Mouse (Mus musculus): ENCODE measurements around the gene Shank2.

Gene Shank2

DNA sequence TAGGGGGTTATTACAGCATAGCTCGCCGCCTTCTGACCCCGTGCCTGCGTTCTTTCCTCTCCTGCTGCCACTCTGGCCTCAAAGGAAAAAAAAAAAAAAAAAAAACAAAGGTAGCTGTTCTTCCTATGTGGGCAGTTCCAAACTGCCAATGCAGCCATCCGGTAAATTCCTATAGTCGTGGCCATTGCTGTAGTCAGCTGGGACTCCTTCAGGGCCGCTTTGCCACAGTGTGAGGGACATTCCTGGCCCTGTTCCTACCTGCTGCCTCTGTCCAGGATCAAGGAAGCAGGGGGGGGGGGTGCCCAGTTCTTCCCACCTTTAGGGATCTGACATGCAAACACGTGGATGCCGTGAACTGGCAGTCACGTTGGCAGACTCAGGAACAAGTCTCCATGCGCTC is 29.1 kb downstream of the Shank2 start:
- no peak for DNase-seq (ENCODE audit: low read depth, low spot score)

- no peak for DNase-seq (ENCODE audit: low read depth, low spot score)
Measured at GRCm38 (mm10) chr7:144031611-144032010, 29.9 kb downstream of the Shank2 start.

GRCm38 (mm10) chr7:144037541-144037940 is 35.8 kb downstream of the Shank2 start:
- no peak for DNase-seq (ENCODE audit: low read depth, low spot score)

DNA sequence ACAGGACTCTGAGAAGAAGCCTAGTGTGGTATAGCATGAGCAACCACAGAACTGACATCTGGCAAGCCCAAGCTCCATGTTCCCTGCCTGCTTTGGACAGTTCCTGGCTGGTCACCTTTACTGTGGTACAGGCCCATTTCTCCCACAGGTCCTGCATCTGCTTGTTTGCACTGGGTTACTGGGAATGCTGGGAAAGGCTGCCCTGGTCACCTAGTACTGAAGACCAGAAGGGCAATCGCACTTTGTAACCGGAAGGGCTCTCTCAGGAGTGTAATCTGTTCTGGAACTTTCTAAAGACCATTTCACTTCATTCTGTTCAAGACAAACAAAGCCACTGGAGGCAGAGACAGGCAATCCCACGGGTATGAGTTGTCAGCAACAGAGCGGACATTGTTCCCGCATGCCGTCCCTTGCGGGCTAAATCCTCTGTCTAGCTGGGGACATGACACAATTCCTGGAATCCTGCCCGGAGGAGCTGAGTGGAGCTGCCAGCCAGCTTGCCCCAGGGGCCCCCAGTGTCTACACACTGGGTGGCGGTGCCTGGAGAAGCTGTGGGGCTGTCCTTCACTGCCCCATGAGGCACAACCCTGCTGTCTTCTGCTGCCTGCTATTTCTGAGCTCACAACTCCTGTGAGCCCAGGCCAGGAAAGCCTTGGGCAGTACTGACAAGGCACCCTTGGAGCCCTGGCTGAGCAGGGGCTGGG is 36.4 kb downstream of the Shank2 start:
- DNase-seq (ENCODE audit: low read depth, low spot score) = peak; percentile 6

DNA sequence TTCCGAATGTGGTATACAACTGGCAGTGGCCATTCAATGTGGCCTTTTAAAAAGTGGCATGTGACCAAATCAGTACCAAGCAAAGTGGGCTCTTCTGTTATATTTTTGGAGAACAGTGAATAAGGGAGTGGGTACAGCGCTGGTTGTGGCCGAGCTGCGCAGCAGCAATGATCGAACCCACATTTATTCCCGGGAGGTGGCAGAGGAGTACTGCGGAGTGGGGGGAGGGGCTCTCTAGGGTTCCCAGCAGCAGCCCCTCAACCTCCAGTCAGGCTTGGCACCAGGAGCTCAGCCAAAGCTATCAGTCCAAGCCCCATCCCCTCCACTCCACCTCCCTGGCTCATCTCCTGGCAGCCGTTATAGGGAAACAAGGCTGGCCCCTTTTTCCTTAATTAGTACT is 37.0 kb downstream of the Shank2 start:
- DNase-seq (ENCODE audit: low read depth, low spot score) = no peak

DNA sequence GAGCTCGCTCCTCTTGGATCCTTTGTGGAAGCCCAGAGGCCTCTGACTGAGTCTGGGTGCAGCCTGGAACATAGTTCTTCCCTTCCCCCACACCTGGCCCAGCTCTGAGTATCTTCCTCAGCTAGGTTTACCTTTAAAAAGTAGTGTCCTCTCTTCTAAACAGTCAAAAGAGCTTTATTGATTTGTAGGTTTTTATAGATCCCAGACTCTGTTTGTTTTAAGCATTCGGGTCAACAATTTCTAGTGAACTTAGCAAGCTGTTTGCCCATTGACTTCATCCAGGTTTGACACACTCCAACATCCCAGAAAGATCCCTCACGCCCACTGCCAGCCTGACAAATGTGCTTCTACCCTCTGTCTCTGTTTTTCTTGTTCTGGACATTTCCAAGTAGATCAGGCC is 38.6 kb downstream of the Shank2 start:
- no peak for DNase-seq (ENCODE audit: low read depth, low spot score)

DNA sequence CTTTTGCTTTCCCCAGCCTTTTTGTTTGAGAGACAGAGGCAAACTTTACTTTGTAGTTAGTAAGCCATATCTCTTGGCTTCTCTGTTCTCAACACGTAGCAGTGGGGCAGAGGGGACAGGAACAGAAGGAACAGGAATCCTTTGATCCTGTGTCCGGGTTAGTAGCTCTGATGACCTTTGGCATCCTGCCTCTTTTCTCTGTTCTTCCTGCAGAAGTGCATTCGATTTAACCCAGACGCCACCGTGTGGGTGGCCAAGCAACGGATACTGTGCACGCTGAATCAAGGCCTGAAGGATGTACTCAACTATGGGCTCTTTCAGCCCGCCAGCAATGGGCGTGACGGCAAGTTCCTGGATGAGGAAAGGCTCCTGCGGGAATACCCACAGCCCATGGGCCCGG is 50.3 kb downstream of the Shank2 start:
- DNase-seq (ENCODE audit: low read depth, low spot score) = no peak

- DNase-seq (ENCODE audit: low read depth, low spot score) = no peak
Measured at GRCm38 (mm10) chr7:144055188-144055587, 53.5 kb downstream of the Shank2 start.

DNA sequence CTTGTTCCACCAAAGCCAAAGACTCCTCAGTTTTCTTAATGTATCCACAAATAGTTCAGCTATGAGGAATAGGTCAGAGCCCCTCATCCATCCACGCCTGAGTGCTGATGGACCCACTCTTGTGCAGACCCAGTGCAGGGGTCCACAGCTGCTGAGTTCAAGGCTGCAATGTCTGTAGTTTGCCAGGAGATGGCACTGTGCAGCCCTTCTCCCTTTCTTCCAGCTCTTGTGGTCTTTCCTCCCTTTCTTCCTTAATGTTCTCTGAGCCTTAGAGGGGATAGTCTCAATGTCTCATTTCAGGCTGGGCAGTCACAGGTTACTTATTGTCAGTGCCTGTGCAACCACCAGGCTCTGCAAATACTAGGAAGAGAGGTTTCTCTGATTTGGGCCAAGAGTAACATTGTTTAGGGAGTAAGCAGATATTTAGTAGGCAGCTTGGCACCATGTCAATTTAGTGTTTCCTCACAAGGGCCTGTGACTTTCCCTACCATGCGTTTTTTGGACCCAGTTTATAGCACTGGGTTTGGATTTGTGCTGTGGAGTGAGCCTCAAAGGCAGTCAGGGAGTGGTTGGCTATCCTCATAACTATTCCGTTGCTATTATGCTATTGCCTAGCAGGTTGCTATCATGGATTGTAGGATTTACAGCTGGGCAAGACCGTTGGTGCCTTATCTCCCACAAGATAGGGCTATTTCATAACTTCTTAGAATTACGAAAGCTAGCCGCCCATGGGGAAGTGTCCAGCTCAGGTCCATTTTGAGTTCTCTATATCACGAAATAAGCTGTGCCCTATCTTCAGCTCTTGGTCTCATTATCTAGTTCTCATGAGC is 54.2 kb downstream of the Shank2 start:
- DNase-seq (ENCODE audit: low read depth, low spot score) = no peak

DNA sequence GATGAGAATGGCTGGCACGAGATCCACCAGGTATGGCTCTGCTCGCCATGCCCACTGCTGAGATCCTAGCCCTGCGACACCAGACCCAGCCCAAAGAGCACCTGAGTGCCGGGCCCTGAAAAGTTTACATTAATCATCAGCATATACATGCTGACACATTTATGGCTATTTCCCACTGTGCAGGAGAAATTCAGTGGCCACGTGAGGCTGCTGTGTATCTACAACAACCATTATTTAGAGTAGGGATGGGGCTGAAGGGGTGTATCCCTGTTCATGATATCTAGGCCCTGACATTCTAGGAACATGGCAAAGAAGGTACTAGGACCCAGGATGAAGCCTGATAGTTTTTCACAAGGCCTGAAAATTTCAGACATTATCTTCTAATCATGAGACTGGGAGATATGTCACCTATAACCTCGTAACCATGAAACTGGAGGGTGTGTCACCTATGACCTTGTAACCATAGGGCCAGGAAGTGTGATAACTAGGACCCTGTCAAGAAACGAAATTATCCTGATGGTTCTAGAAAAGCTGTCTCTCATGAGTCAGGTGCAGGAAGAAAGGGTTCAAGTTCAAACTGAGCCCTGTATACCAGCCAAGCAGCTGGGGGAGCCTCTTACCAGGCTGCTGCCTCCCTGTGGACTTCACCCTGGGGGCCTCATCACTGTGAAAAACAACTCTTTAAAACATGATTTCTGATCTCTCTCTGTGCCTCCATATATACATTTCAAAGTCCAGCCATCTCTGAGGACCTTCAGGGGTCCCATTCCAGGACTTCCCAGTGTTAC is 68.6 kb downstream of the Shank2 start:
- DNase-seq (ENCODE audit: low read depth, low spot score) = no peak

- no peak for DNase-seq (ENCODE audit: low read depth, low spot score)
Measured at GRCm38 (mm10) chr7:144072219-144072618, 70.5 kb downstream of the Shank2 start.

DNA sequence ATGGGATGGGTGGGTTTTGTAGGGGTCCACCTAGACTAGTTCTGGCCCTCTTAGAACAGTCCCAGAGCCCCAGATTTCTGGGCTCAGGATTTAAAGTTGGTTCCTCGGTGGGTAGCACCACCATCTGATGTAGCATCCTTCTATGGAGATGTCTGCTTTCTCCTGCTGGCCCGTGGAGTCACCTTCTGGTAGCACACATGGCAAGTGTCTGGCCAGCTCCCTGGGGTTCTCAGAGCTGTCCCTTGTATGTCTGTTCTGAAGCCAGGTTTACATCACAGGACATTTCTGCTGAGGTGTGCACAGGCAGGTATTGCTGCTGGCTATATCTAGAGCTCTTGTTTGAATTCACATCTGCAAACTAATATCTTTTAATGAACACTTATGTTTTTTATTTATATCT is 71.1 kb downstream of the Shank2 start:
- no peak for DNase-seq (ENCODE audit: low read depth, low spot score)

DNA sequence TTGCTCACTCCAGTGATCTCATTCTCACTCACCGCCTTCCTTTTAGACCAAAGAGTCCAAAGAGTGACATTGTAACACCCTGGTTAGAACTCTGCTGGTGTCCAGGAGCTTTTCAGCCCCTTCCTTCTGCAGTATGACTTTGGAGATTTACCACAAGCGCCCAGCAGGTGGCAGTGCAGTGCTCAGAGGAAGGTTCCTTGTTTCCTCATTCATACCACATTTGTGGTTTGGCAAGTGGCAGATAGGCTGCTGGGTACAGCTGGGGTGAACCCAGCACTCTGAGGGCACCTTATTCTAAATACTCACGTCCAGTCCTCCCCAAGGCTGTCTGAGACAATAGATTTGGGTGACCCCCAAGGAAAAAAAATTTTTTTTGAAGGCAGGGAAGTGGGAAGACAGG is 73.0 kb downstream of the Shank2 start:
- DNase-seq (ENCODE audit: low read depth, low spot score) = peak; percentile 7

DNA sequence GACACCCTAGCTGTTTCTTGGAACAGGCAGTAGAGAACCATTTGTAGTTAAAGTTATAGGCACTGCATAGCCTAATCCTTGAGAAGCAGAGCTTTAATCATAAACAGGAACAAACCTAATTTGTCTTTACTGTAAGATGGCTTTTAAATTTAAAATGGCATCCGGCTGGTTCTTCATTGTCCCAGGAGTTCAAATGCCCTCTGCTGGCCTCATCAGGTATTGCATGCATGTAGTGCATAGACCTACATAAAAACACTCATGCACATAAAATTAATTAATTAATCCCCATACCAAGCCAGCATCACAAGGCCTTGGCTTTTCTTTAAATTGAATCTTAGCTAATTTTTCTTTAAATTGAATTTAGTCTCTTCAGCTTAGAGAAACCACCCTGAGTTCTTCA is 76.9 kb downstream of the Shank2 start:
- DNase-seq (ENCODE audit: low read depth, low spot score) = no peak

DNA sequence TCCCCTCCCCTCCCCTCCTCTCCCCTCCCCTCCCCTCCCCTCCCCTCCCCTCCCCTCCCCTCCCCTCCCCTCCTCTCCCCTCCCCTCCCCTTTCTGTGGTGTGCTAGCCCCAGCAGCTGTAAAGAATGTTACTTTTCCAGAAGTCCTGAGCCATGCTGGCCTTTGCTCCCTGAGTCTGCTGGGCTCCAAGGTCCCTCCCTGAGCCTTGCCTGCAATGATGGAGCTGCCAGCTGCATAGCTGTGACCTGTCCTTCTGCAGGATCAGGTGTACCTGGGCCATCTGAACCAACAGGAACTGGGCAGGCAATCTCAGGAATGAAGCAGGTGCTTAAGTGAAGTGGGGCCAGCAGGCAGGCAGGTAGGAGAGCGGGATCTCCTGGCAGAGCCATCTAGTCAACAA is 78.1 kb downstream of the Shank2 start:
- DNase-seq (ENCODE audit: low read depth, low spot score) = no peak

- no peak for DNase-seq (ENCODE audit: low read depth, low spot score)
Measured at GRCm38 (mm10) chr7:144081448-144081847, 79.7 kb downstream of the Shank2 start.

DNA sequence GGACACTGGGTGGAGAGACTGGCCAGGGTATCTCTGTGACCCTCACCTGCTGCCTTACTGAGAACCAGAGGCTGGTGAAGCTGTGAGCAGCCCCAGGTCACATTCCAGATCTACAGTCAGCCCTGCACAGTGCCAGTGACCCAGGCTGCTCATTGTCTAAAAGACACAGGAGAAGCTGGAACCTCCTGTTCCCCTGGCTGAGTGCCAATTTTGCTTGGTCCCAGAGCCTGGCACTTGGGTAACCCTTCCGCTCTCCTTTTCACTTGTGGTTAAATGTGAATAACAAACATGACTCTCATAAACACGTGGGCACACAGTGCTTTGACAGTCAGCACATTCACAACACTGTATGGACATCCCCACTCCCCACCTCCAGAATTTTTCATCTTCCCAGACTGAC is 80.2 kb downstream of the Shank2 start:
- no peak for DNase-seq (ENCODE audit: low read depth, low spot score)

GRCm38 (mm10) chr7:144087277-144087676 is 85.5 kb downstream of the Shank2 start:
- no peak for DNase-seq (ENCODE audit: low read depth, low spot score)

DNA sequence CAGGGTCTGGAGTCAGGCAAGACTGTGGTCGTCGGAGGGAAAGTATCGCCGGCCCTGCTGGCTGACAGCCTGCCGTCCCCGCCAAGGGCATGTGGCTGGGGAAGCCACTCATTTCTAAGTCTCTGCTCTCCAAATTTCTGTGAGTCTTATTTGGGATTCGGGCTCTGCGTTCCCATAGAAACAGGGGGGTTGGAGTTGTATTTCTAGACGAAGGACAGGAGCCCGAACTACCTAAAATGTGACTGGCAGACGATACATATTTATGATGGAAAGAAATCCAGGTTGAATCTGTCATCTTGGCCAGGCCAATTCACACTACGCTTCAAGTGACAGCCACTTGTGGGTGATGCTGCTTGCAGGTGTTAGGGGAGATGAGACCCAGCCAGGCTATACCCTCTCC is 92.4 kb downstream of the Shank2 start:
- DNase-seq (ENCODE audit: low read depth, low spot score) = no peak

DNA sequence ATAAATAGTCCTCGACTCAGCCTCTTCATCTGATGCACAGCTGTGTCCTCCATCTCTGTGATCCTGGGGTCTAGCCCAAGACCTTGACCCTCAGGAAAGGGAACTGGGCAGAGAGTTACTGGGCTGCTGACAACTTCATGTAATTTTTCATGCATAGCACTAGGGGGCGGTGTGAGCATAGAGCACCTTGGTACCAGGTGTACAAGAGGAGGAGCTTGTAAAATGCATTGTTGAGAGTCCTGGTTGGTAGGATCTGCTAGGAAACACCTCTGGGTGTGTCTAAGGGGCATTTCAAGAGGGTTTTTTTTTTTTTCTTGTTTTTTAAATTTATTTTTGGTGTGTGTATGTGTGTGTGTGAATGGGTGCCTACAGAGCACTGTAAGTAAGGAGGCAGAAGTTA is 95.6 kb downstream of the Shank2 start:
- no peak for DNase-seq (ENCODE audit: low read depth, low spot score)

- no peak for DNase-seq (ENCODE audit: low read depth, low spot score)
Measured at GRCm38 (mm10) chr7:144102222-144102980, 100.7 kb downstream of the Shank2 start.

DNA sequence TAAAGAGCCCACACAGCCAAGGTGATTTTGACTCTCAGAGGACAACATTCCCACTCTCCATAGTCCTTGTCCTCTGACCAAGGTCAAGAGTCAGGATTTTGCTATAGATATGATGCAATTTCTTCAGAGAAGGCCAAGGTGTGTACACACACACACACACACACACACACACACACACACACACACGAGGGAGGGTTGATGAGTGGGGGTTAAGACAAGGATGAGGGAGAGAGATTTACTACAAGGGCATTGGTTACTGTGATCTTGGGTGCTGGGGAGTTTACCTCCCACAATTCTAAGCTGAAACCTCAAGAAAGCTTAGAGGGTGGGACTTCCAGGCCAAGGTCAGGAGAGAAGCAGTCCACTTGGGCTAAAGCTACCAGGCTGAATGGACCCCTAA is 104.2 kb downstream of the Shank2 start:
- no peak for DNase-seq (ENCODE audit: low read depth, low spot score)
